Mouse (Mus musculus) left cerebral cortex, adult 2 months (tissue): ENCODE results near the gene Angptl4. TPM values are rescaled to one million over a fixed set of nuclear protein-coding genes. Genes with fewer than 3 reads are reported as not detected.
"Not testable (repeated sequence)": the region's sequence is repeated elsewhere in the genome, so short reads cannot be mapped to it uniquely, and the experiment has no call there.

Experiments
- DNase-seq, 2 experiments: peaks; one replicate each; pipeline ENCODE4 v3.0.0; 2021 to 2022; ENCODE audit warnings: low spot score in 2 of 2, mixed read lengths in 1 of 2; ENCODE audit errors: extremely low spot score in 1 of 2
- H3K27ac ChIP-seq: fragments of 200-600 bp; 2 replicates; pipeline ENCODE4 v1.8.1; 2022
- H3K4me3 ChIP-seq: fragments of 200-600 bp; 2 replicates; pipeline ENCODE4 v1.8.1; 2022
- CTCF ChIP-seq: fragments of 200-600 bp; IDR thresholded peaks from 2 replicates; pipeline ENCODE4 v1.8.1; 2022; ENCODE audit warnings: antibody characterized with exemption, mild to moderate bottlenecking, moderate library complexity
- intact Hi-C: fragments of 180-260 bp; cut with DNase I; formaldehyde crosslinking; loops from one replicate; pipeline ENCODE4 v1.15.1; 2025
- total RNA-seq, 2 experiments: library from RNA; stranded (reverse); gene quantifications; 2 replicates each; pipeline ENCODE4 v1.2.3; 2021

Angptl4 gene
- total RNA-seq, 2 experiments from 2014 or later: 3.4 to 4.3 TPM

DNA sequence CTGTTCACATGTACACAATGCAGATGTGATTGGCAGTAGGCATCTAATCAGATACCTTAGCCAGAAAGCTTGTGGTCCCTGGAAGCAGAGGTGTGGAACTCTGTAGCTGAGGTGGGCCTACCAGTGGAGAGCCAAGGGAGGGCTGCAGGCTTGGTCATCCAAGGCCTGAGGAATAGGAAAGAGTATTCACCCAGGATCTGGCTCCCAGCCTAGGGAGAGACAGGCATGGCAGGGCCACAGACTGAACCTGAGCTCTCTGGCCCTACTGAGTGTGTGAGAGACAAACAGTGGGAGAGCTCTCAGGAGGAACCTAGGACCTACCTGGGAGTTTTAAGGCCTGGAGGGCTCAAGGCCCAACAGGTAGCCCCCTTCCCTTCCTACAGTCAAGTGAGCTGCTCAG, 30.4 kb downstream of the Angptl4 start:
- intact Hi-C loops: no loop called here
- Histone ChIP-seq H3K4me3 (no peak overlapping the region), H3K27ac (no peak overlapping the region)
- TF ChIP-seq CTCF: no peak
- DNase-seq: no peak

GRCm38 (mm10) chr17:33749451-33749850, 32.2 kb downstream of the Angptl4 start:
- TF ChIP-seq CTCF: no peak
- no peak overlapping the region for H3K27ac ChIP-seq
- no peak for DNase-seq
- intact Hi-C loops: no loop called here
- H3K4me3 ChIP-seq: no peak overlapping the region

DNA sequence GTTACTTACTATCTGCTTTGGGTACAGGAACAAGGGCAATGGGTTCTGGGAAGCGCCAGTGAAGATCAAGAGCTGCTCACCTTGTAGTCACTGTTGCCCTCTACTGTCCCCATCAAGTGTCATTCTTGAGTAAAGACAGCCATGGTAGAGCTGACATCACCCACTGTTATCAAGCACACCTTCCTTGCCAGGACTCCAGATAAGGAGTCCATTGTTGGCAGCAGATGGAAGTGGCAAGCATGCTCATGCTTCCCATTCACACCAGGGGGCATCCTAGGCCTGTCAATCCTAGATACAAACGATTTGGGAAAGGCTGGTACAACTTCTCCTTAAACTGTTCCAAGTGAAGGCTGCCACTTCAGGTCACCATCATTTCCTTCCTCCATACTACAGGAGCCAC, 35.6 kb downstream of the Angptl4 start:
- Histone ChIP-seq H3K4me3 (no peak overlapping the region), H3K27ac (no peak overlapping the region)
- intact Hi-C loops: no loop called here
- TF ChIP-seq CTCF: peak; percentile 55
- no peak for DNase-seq

DNA sequence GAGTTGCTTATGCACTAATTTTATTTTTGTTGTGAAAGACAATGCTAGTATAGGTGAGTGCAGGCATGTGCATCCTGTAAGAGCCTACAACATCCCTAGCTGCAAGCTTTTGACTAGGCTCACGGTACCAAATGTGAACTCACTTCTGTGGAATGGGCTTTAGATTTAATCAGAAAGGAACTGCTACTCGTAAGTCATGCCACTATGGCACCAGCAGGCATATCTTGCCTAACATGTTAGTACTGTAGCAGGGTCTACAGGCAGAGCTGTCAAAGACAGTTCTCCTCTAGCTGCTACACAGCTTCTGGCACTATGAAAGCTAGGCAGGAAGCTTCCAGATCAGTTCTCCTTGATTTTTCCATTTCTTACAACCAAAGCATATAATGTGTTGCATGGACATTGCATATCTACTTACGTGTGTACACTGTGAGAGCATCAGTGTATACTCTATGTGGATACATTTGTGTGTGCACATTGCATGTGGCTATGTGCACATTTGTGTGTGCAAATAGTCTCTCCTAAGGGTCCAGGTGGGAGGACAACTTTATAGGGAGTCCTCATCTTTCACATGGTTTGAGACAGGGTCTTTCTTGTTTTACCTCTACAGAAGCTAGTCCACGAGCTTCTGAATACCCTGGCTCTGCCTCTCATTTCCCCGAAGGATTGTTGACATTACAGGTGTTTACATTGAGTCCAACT, 36.8 kb downstream of the Angptl4 start:
- no peak for DNase-seq
- intact Hi-C loops: loop anchor here (2.0 kb wide), 1 partner anchor 54 kb away; no protein-coding TSS in a partner anchor
- H3K4me3 ChIP-seq: no peak overlapping the region
- no peak for TF ChIP-seq CTCF
- no peak overlapping the region for H3K27ac ChIP-seq

GRCm38 (mm10) chr17:33742420-33742819, 39.2 kb downstream of the Angptl4 start:
- DNase-seq: no peak
- H3K4me3 ChIP-seq: no peak overlapping the region
- intact Hi-C loops: no loop called here
- no peak overlapping the region for H3K27ac ChIP-seq
- no peak for TF ChIP-seq CTCF

DNA sequence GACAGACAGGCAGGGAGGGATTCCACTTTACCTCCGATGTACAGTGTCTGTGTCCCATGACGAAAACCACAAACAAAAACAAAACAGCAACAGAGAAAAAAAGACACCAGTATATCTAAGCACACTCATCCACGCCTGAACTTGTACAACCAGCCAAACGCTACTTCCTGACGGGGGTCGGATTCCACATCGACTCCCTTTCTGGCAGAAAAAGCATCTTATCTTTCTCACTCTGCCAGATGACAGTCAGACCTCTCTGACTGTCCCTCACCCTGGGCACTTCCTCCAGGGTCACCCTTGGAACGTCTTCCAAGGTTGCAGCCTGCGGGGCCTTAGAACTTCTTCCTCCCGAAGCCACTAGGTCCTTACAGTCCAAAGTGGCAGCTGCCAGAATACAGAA, 48.1 kb downstream of the Angptl4 start:
- DNase-seq, H3K27ac ChIP-seq, intact Hi-C loops, H3K4me3 ChIP-seq: not testable (repeated sequence)

- intact Hi-C loops, H3K27ac ChIP-seq, DNase-seq, H3K4me3 ChIP-seq: not testable (repeated sequence)
Observed at GRCm38 (mm10) chr17:33732556-33733083, 49.0 kb downstream of the Angptl4 start.

GRCm38 (mm10) chr17:33729215-33729614, 52.4 kb downstream of the Angptl4 start:
- H3K4me3 ChIP-seq: no peak overlapping the region
- intact Hi-C loops: loop anchor here (2.0 kb wide), 1 partner anchor 74 kb away; no protein-coding TSS in a partner anchor
- H3K27ac ChIP-seq: no peak overlapping the region
- peak; percentile 51 for TF ChIP-seq CTCF
- no peak for DNase-seq

GRCm38 (mm10) chr17:33728396-33728795, 53.2 kb downstream of the Angptl4 start:
- DNase-seq: no peak
- intact Hi-C loops: loop anchor here (2.0 kb wide), 1 partner anchor 74 kb away; no protein-coding TSS in a partner anchor
- Histone ChIP-seq H3K27ac (no peak overlapping the region), H3K4me3 (no peak overlapping the region)
- no peak for TF ChIP-seq CTCF

Other genes starting within 250 kb of the Angptl4 start
- gene Myo1f, start 226.1 kb downstream of the Angptl4 start, total RNA-seq: 1 to 10 TPM; 2.2 to 2.3 TPM
- gene Zfp414, start 152.7 kb downstream of the Angptl4 start, total RNA-seq: 10 to 100 TPM; 41.5 to 45.3 TPM
- gene Pram1, start 143.8 kb downstream of the Angptl4 start, total RNA-seq: under 1 TPM; 0.26 to 0.34 TPM
- 100 to 1,000 TPM; 137 to 162 TPM for gene Hnrnpm, start 95.0 kb downstream of the Angptl4 start, total RNA-seq
- gene March2, start 63.2 kb downstream of the Angptl4 start, total RNA-seq: 10 to 100 TPM; 93.2 to 94.9 TPM
- gene Rab11b, start 21.3 kb downstream of the Angptl4 start, total RNA-seq: 100 to 1,000 TPM; 345 to 358 TPM
- gene Kank3, start 28.7 kb upstream of the Angptl4 start, total RNA-seq: 10 to 100 TPM; 32.3 to 38.7 TPM
- gene Rps28, start 42.7 kb upstream of the Angptl4 start, total RNA-seq: 100 to 1,000 TPM; 600 to 661 TPM
- 100 to 1,000 TPM; 190 to 211 TPM for gene Ndufa7, start 42.7 kb upstream of the Angptl4 start, total RNA-seq
- 10 to 100 TPM; 19.8 to 26.8 TPM for gene Cd320, start 61.3 kb upstream of the Angptl4 start, total RNA-seq
- gene Gm7029, start 92.0 kb upstream of the Angptl4 start, total RNA-seq: not detected
- 1 to 10 TPM; 2.2 to 3.1 TPM for gene Kifc1, start 108.8 kb upstream of the Angptl4 start, total RNA-seq
- gene Platr17, start 123.3 kb upstream of the Angptl4 start, total RNA-seq: not detected
- 10 to 100 TPM; 25.5 to 27.7 TPM for gene Daxx, start 127.6 kb upstream of the Angptl4 start, total RNA-seq
- 10 to 100 TPM; 41.3 to 44.2 TPM for gene Tapbp, start 134.1 kb upstream of the Angptl4 start, total RNA-seq
- 10 to 100 TPM; 35.8 to 36.0 TPM for gene Zbtb22, start 134.1 kb upstream of the Angptl4 start, total RNA-seq
- gene Rgl2, start 147.7 kb upstream of the Angptl4 start, total RNA-seq: 10 to 100 TPM; 63.4 to 74.3 TPM
- gene Pfdn6, start 158.5 kb upstream of the Angptl4 start, total RNA-seq: 10 to 100 TPM; 93.0 to 97.6 TPM
- gene Wdr46, start 158.8 kb upstream of the Angptl4 start, total RNA-seq: 10 to 100 TPM; 14.7 to 18.4 TPM
- gene B3galt4, start 169.7 kb upstream of the Angptl4 start, total RNA-seq: 1 to 10 TPM; 6.3 to 6.5 TPM
- 10 to 100 TPM; 74.6 to 82.7 TPM for gene Vps52, start 174.0 kb upstream of the Angptl4 start, total RNA-seq
- 100 to 1,000 TPM; 311 to 327 TPM for gene Rps18, start 174.2 kb upstream of the Angptl4 start, total RNA-seq
- gene H2-K1, start 218.5 kb upstream of the Angptl4 start, total RNA-seq: 10 to 100 TPM; 19.7 to 23.5 TPM
- gene Ring1, start 242.8 kb upstream of the Angptl4 start, total RNA-seq: 10 to 100 TPM; 34.8 to 44.9 TPM
- 10 to 100 TPM; 34.4 to 41.2 TPM for gene H2-Ke6, start 246.2 kb upstream of the Angptl4 start, total RNA-seq
- 100 to 1,000 TPM in 1 of 2 experiments, 10 to 100 TPM in 1; 98.6 to 104 TPM for gene Slc39a7, start 249.9 kb upstream of the Angptl4 start, total RNA-seq
- gene Rxrb, start 250.0 kb upstream of the Angptl4 start, total RNA-seq: 10 to 100 TPM; 84.7 to 86.2 TPM